Mouse (Mus musculus) G1E (cell line): Measurements from ENCODE around the gene Bst2. TPM values are rescaled to one million over a fixed set of nuclear protein-coding genes. Genes with fewer than 3 reads are reported as not detected.
A peak's percentile ranks its signal among the peaks of the same experiment; 100 is the strongest.

ENCODE experiments used
- ATAC-seq: 2 replicates; pipeline ENCODE4 v1.8.0; 2016; ENCODE audit warnings: mild to moderate bottlenecking; ENCODE audit not compliant: insufficient number of reproducible peaks, poor library complexity, low FRiP score, severe bottlenecking; ENCODE audit errors: extremely low read depth
- DNase-seq: peaks from one replicate; pipeline ENCODE4 v3.0.0; 2012; ENCODE audit warnings: low spot score
- H3K27me3 ChIP-seq: 2 replicates; pipeline ENCODE4 v1.6.1; 2012; ENCODE audit warnings: mild to moderate bottlenecking, low read length, inconsistent platforms; ENCODE audit not compliant: insufficient read depth
- H3K36me3 ChIP-seq: replicated peaks from 2 replicates; pipeline ENCODE3; 2012; ENCODE audit warnings: mild to moderate bottlenecking, inconsistent platforms
- H3K4me1 ChIP-seq: 2 replicates; pipeline ENCODE4 v1.6.1; 2012; ENCODE audit warnings: low read depth, low read length, inconsistent platforms, mixed read lengths; ENCODE audit not compliant: insufficient read depth
- H3K4me3 ChIP-seq: 2 replicates; pipeline ENCODE4 v1.5.1; 2012; ENCODE audit warnings: low read depth, mild to moderate bottlenecking, inconsistent platforms, low read length, moderate library complexity, mixed read lengths
- H3K9me3 ChIP-seq: replicated peaks from 2 replicates; pipeline ENCODE4 v1.6.1; 2012; ENCODE audit warnings: inconsistent platforms
- CTCF ChIP-seq: IDR thresholded peaks from 2 replicates; pipeline ENCODE4 v1.5.1; 2012; ENCODE audit warnings: low read depth, low read length, inconsistent platforms, mixed read lengths
- GATA1 ChIP-seq: IDR thresholded peaks from 2 replicates; pipeline ENCODE4 v1.6.1; 2012; ENCODE audit warnings: borderline replicate concordance, low read length, inconsistent platforms, mixed read lengths
- GATA2 ChIP-seq: IDR thresholded peaks from 2 replicates; pipeline ENCODE4 v1.6.1; 2012; ENCODE audit warnings: low read depth, low read length, inconsistent platforms, borderline replicate concordance
- POLR2AphosphoS5 ChIP-seq: IDR thresholded peaks from 2 replicates; pipeline ENCODE4 v1.6.1; 2012; ENCODE audit warnings: low read depth, low read length, inconsistent platforms; ENCODE audit not compliant: insufficient replicate concordance
- TAL1 ChIP-seq: conservative IDR thresholded peaks from 2 replicates; pipeline ENCODE4 v1.6.1; 2012; ENCODE audit warnings: low read depth, low read length, inconsistent platforms, mixed read lengths
- polyA plus RNA-seq: library from polyadenylated mRNA; stranded (reverse); fragments of >175 nt; gene quantifications from 2 replicates; pipeline ENCODE4 v1.2.3, GENCODE M21; 2012
- total RNA-seq, 2 experiments: library from RNA; stranded (forward) in 1 of 2; stranded (reverse) in 1 of 2; fragments of 200-1000 nt in 1 of 2; fragments of >200 nt in 1 of 2; fragmentation: Nextera tagmentation in 1 of 2; gene quantifications; 2 replicates each; pipeline ENCODE4 v1.2.3; 2014 to 2017

Gene Bst2
- total and polyA plus RNA-seq, 3 experiments = 7.6 to 44.0 (median 8.0) TPM

DNA sequence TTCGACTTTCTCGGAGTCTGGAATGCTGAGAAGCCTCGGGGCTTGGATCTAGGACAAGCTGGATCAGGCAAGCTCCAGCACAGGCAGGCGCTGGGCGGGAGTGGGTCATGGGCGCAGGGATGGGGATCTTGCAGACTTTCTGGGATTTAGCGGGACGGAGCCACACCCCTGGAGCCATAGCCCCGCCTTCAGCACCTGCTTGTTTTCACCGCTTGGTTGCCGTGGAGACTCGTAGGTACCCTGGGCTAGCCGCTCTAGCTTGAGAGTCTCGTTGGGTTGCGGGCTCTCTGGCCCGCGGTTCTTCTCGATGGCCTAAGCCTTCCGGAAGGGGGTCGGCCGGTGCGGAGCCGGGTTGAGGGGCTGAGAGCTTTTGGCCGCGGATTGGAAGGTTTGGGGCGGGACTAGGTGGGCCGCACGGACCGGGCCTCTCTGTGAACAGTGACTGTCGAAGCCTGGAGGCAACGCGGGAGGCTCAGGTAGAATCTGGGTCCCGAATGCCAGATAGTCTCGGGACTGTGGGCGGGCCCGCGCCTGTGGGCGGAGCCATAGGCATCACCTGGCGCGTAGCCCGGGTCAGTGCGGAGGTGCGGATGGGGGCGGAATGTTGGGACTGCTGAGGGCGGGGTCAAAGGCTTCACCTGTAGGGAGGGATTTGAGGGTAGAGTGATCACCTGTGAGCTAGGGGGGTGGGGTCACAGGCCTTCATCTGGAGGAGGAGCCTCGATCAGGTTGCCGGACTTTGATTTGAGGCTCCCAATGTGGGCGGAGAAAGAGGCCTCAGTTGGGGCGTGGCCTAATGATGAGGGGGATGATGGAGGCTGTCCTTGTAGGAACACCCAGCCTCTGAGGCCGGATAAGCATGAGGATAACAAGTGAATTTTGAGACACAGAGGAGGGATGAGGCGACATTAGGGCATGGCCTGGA lies 32.4 kb upstream of the Bst2 start:
- no peak for DNase-seq
- TF ChIP-seq POLR2AphosphoS5 = no peak
- no peak for TF ChIP-seq GATA2
- no peak for TF ChIP-seq CTCF
- no peak for TF ChIP-seq TAL1
- TF ChIP-seq GATA1 = no peak
- Histone ChIP-seq H3K4me3 (peak overlapping the region; percentile 47; the same call in 1 of the 2 replicates), H3K9me3 (no peaks in the 10 kb centered on the region), H3K27me3 (peaks cover 72% of the 10 kb centered on the region), H3K4me1 (peaks cover 14% of the 10 kb centered on the region; the same call in 1 of the 2 replicates), H3K36me3 (no peaks in the 10 kb centered on the region)
- ATAC-seq = no peak

- Histone ChIP-seq H3K4me1 (peaks cover 14% of the 10 kb centered on the region; the same call in 1 of the 2 replicates), H3K4me3 (no peak overlapping the region), H3K36me3 (no peaks in the 10 kb centered on the region), H3K9me3 (peaks cover 2% of the 10 kb centered on the region), H3K27me3 (peaks cover 70% of the 10 kb centered on the region)
- TF ChIP-seq POLR2AphosphoS5 = no peak
- TF ChIP-seq TAL1 = no peak
- no peak for TF ChIP-seq GATA1
- TF ChIP-seq CTCF = no peak
- no peak for TF ChIP-seq GATA2
- no peak for DNase-seq
- ATAC-seq = no peak
These were observed 31.7 kb upstream of the Bst2 start for GRCm38 (mm10) chr8:71568941-71569340.

- TF ChIP-seq GATA2 (no peak), POLR2AphosphoS5 (no peak), GATA1 (no peak), TAL1 (no peak), CTCF (no peak)
- Histone ChIP-seq H3K9me3 (peaks cover 4% of the 10 kb centered on the region), H3K4me1 (peaks cover 14% of the 10 kb centered on the region; the same call in 1 of the 2 replicates), H3K4me3 (peak within 1 kb of the TSS; percentile 47; the same call in 1 of the 2 replicates), H3K27me3 (peaks cover 73% of the 10 kb centered on the region), H3K36me3 (no peaks in the 10 kb centered on the region)
- ATAC-seq = no peak
- no peak for DNase-seq
These were observed 31.2 kb upstream of the Bst2 start, which contains the start of gene Slc27a1 for GRCm38 (mm10) chr8:71568387-71568937. Gene Slc27a1 (plus strand): TSS chr8:71568882.

DNA sequence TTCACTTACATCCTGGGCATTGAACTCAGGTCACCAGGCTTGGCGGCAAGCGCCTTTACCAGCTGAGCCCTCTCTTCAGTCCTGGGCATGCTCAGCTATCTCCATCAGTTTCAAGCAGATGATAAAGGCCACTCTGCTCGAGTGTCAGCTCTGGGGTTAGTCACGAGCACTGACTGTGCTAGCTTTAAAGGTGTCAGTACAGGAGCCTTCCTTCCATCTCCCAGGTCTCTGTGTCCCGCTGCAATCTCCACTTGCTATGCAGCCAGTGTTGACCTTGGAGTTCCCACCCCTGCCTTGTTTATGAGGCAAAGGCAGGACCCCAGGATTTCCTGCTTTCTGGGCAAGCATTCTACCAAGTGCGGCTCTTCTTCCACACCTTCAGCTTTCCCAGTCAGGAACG lies 30.3 kb upstream of the Bst2 start:
- no peaks in the 10 kb centered on the region for H3K36me3 ChIP-seq
- H3K4me3 ChIP-seq = no peak overlapping the region
- H3K9me3 ChIP-seq = peaks cover 4% of the 10 kb centered on the region
- no peak for DNase-seq
- H3K4me1 ChIP-seq = peaks cover 19% of the 10 kb centered on the region; the same call in 1 of the 2 replicates
- no peak for ATAC-seq
- peaks cover 71% of the 10 kb centered on the region for H3K27me3 ChIP-seq
- TF ChIP-seq POLR2AphosphoS5 = no peak
- TF ChIP-seq GATA1 = no peak

DNA sequence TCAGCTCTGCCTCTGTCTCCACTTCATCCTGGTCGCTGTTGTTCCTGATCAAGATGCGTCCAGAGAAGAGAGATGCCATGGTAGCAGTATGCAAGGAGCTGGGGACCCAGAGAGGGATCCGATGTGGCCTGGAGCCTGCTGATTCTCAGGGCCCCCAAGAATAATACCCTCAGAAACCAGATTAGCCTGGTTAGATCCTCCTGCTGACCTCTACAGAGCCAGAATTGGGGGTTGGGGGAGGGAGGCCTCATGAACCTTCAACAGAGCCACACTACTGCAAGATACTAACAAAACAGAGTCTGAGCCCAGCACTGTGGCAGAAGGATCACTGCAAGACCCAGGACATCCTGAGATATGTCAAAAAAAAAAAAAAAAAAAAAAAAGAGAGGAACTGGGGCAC lies 29.2 kb upstream of the Bst2 start, which contains the start of gene Nxnl1:
Gene Nxnl1 (minus strand): TSS at position 101 of the 400 bp plus-strand sequence.
- no peak for TF ChIP-seq GATA1
- no peak for TF ChIP-seq CTCF
- no peak for TF ChIP-seq POLR2AphosphoS5
- no peak for TF ChIP-seq GATA2
- no peak for TF ChIP-seq TAL1
- ATAC-seq = no peak
- H3K27me3 ChIP-seq = peaks cover 66% of the 10 kb centered on the region

GRCm38 (mm10) chr8:71563992-71564391 lies 26.7 kb upstream of the Bst2 start:
- peaks cover 50% of the 10 kb centered on the region for H3K27me3 ChIP-seq
- TF ChIP-seq GATA1 = no peak
- no peak for TF ChIP-seq POLR2AphosphoS5
- no peak for TF ChIP-seq CTCF
- TF ChIP-seq TAL1 = no peak
- no peak for TF ChIP-seq GATA2
- no peak for DNase-seq
- H3K4me3 ChIP-seq = no peak overlapping the region
- peaks cover 4% of the 10 kb centered on the region for H3K9me3 ChIP-seq
- H3K36me3 ChIP-seq = no peaks in the 10 kb centered on the region
- peaks cover 8% of the 10 kb centered on the region; the same call in 1 of the 2 replicates for H3K4me1 ChIP-seq
- ATAC-seq = no peak

More for the DNA sequence above, 29.2 kb upstream of the Bst2 start, which contains the start of gene Nxnl1:
- Histone ChIP-seq H3K4me1 (peaks cover 19% of the 10 kb centered on the region; the same call in 1 of the 2 replicates), H3K36me3 (no peaks in the 10 kb centered on the region), H3K9me3 (peaks cover 4% of the 10 kb centered on the region), H3K4me3 (no peak within 1 kb of the TSS)
- no peak for DNase-seq
